Mouse (Mus musculus): ENCODE results near the gene Ubqln1.

- no peak for TF ChIP-seq CTCF (IDR thresholded peaks at IDR 0.05; ENCODE audit: low read depth, low read length)
- no peak for TF ChIP-seq GATA1 (IDR thresholded peaks at IDR 0.05; ENCODE audit: borderline replicate concordance, low read length)
- no peak for TF ChIP-seq POLR2AphosphoS5 (IDR thresholded peaks at IDR 0.05; ENCODE audit: insufficient replicate concordance, low read depth, low read length)
- no peak for TF ChIP-seq TAL1 (conservative IDR thresholded peaks at IDR 0.05; ENCODE audit: low read depth, low read length)
These were observed 231 bp downstream of the Ubqln1 start for GRCm38 (mm10) chr13:58215253-58215591.

Data from G1E (cell line).